Mouse (Mus musculus): Measurements from ENCODE around the gene Wdr60. TPM values are rescaled to one million over a fixed set of nuclear protein-coding genes. Genes with fewer than 3 reads are reported as not detected.
A peak's percentile ranks its signal among the peaks of the same experiment; 100 is the strongest.

Gene Wdr60
- total RNA-seq, 2 experiments from 2014 or later: 35.7 to 38.9 TPM

DNA sequence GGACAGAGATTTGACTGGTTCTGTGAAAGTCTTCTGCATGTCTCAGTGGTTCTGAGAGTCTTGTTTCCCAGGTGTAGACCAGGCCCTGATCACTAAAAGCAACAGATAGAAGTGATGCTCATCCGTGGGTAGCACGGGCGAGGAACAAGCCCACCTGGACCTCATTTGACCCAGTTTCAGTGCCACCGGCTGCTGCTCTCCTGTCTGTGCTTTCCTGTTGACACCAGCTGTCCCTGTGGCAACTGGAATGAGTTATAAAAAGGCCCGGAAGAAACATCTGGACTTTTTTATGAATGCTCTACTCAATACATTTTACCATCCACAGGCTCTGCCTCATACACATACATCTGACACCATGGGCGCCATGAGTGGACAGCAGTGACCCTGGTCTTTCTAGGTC, 64.0 kb downstream of the Wdr60 start:
- ATAC-seq (replicated peaks; ENCODE audit: low FRiP score, low TSS enrichment, poor library complexity, severe bottlenecking): no peak

DNA sequence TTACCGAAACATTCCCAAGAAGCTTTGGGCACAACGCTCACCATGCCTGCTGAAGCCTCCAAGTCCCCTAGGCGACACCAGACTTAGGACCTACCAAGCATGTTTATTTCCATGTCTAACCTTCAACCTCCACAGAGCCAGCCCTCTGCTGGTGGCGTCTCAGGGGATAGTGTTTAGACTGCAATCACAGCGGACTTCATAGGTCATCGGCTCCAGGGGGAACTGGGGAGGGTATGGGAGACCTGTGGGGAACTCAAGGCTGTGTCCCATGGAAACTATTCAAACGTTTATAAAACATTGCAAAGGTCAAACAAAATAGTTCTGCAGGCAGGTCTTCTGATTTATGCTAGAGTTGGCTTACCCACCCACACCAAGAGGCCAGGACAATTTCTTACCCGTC, 66.6 kb downstream of the Wdr60 start:
- ATAC-seq (replicated peaks; ENCODE audit: low FRiP score, low TSS enrichment, poor library complexity, severe bottlenecking): no peak

DNA sequence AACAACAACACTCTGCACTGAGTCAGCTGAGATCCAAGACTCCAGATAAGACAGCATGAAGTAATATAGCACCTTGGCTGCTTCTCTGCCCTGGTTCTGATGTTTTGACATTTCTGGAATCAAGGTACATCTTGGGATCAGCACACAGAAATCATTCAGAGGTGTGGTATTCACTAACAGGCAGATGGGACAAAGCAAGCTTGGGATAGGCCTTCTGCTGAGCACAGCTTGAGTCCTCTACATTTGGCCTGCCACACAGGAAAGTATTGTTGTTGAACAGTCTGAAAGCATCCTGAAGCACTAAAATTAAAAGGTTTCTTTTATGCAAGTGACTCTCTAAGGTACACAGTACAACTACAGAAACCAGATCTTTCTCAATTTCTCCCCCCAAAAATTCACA, 68.2 kb downstream of the Wdr60 start:
- ATAC-seq (replicated peaks; ENCODE audit: low FRiP score, low TSS enrichment, poor library complexity, severe bottlenecking): peak; percentile 41

DNA sequence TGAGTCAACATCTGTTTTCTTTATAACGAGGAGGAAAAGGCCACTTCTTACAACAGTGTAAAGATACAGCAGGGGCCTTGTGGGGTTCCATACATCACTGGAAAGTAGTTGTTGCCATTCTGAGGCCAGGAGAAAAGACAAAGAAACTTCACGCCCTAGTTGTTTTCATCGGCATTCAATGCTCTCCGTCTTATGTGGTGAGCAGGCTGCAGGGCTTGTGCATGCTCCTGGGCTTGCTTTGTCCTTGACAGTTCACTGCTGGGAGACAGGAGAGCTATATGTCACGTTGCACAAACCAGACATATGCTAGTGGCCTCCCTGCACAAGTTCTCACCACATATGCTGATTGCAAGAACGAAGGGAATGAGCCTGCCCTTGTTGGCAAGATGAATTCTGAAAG, 68.9 kb downstream of the Wdr60 start:
- no peak for ATAC-seq (replicated peaks; ENCODE audit: low FRiP score, low TSS enrichment, poor library complexity, severe bottlenecking)

- ATAC-seq (replicated peaks; ENCODE audit: low FRiP score, low TSS enrichment, poor library complexity, severe bottlenecking): no peak
These were observed 79.4 kb downstream of the Wdr60 start for GRCm38 (mm10) chr12:116183212-116183935.

DNA sequence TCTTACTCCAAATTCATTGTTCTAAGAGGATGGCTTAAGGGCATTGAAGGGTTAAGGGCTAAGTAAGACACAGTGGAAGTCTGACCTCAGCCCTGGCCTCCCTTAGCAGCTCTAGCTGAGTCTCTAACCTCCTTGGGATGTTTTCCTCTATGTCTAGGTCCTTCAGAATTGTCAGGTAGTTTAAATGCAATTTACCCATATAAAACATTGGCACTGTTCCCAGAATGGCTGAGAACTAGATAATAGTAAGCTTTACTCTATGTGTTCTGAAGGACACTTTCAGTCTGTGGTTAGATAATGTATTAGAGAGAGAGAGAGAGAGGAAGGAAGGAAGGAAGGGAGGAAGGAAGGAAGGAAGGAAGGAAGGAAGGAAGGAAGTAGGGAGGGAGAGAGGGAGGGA, 80.4 kb downstream of the Wdr60 start:
- no peak for ATAC-seq (replicated peaks; ENCODE audit: low FRiP score, low TSS enrichment, poor library complexity, severe bottlenecking)

- ATAC-seq (replicated peaks; ENCODE audit: low FRiP score, low TSS enrichment, poor library complexity, severe bottlenecking): no peak
These were observed 81.3 kb downstream of the Wdr60 start for GRCm38 (mm10) chr12:116181436-116182050.

DNA sequence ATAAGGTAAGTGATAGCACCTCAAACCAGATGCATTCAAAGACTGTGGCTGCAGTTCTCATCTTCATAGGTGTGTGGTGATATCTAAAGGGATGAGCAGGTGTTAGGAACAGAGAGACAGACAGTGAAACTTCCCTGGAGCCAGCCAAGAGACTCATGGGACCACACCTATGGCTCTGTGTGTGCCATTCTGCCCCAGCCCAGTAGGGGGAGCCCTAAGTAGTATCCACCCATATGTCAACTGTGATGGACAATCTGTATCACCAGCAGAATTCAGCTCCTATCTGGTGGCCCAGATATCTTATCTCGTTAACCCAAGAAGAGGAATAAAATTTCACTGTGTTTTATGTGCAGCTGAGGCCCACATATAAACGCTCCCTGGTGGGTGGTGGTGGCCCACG, 85.9 kb downstream of the Wdr60 start:
- peak; percentile 89 for ATAC-seq (replicated peaks; ENCODE audit: low FRiP score, low TSS enrichment, poor library complexity, severe bottlenecking)

GRCm38 (mm10) chr12:116169666-116170065, 93.2 kb downstream of the Wdr60 start:
- ATAC-seq (replicated peaks; ENCODE audit: low FRiP score, low TSS enrichment, poor library complexity, severe bottlenecking): peak; percentile 19; the same call in 1 of the 2 replicates

DNA sequence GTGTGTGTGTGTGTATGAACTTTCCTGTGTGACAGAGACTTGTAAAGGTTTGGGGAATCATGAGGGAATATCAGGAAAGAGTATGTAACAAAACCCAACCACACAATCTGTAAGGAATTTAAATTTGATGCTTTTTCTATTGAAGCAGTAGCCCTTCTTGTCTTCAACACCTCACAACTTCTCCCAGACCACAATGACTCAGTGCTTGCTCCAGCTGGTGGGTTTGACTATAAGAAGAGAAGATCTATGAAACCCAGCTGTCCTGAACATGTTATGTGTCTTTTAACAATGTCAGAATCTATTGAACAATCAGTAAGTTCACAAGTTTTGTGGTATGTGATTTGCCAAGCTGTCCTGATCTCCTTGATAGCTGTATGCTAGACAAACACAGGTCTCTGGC, 97.5 kb downstream of the Wdr60 start:
- ATAC-seq (replicated peaks; ENCODE audit: low FRiP score, low TSS enrichment, poor library complexity, severe bottlenecking): no peak

GRCm38 (mm10) chr12:116159695-116160094, 103.1 kb downstream of the Wdr60 start:
- ATAC-seq (replicated peaks; ENCODE audit: low FRiP score, low TSS enrichment, poor library complexity, severe bottlenecking): no peak

DNA sequence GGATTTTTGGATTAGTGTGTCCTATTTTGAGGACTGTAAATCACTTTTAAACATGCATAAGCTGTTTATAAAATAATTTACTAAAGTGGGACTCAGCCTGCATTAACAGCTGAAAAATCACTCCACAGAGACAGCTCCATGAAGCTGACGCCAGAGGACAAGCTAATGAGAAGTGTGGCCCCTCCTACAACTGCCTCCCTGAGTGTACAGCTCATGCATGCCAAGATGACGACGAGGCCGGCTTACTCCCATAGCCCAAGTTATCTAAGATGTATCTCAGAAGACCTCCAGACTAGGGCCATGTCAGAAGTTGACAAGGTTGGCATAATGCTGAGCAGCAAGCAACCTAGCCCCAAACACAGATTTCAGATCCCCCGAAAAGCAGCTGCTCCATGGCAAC, 103.6 kb downstream of the Wdr60 start:
- no peak for ATAC-seq (replicated peaks; ENCODE audit: low FRiP score, low TSS enrichment, poor library complexity, severe bottlenecking)

DNA sequence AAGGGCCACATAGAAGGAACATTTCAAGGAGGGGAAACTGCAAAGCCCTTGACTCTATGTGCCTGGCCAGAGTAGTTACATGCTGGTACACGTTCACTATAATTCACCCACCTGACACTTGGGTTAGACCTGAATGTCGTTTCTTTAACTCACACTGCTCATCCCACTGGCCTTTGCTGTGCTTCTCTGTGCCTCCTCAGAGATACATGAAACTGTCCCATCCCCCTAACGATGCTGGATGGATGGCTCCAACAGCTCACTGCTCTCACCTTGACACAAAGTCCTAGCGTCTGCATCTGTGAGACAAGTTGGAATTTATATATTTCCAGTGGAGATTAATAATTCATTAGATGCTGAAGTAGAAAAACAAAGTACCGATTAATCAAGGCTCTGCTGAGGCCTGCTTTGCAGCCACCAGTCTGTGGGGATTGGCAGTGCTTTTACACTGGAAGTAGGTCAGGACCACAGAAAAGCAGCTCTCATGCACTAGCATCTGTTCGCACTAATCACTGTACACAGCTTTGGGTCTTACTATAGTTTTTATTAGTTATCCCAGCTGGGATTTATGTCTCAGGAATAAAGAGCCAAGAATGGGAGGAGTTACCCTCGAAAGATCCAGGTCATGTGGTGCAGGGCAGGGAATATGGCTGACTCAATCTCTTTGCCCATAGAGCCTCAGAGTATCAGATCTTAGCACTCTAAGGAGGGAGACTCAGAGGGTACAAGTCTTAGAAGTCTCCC, 105.9 kb downstream of the Wdr60 start:
- ATAC-seq (replicated peaks; ENCODE audit: low FRiP score, low TSS enrichment, poor library complexity, severe bottlenecking): no peak

Other genes starting within 250 kb of the Wdr60 start
- gene Zfp386, start 215.3 kb downstream of the Wdr60 start, total RNA-seq (2014; fragmentation: Nextera tagmentation): 30.0 and 37.5 TPM in 2 replicates
- gene Zfp386, start 215.3 kb downstream of the Wdr60 start, total RNA-seq (2017): 19.3 and 30.9 TPM in 2 replicates
- 0.55 and 3.3 TPM in 2 replicates for gene Vipr2, start 185.3 kb downstream of the Wdr60 start, total RNA-seq (2014; fragmentation: Nextera tagmentation)
- 0.61 and 3.1 TPM in 2 replicates for gene Vipr2, start 185.3 kb downstream of the Wdr60 start, total RNA-seq (2017)
- gene Gm11027, start 12.4 kb upstream of the Wdr60 start, total RNA-seq (2014; fragmentation: Nextera tagmentation): not detected in 2 replicates
- not detected in 2 replicates for gene Gm11027, start 12.4 kb upstream of the Wdr60 start, total RNA-seq (2017)
- gene Esyt2, start 18.2 kb upstream of the Wdr60 start, total RNA-seq (2014; fragmentation: Nextera tagmentation): 59.9 and 75.9 TPM in 2 replicates
- 63.8 and 90.7 TPM in 2 replicates for gene Esyt2, start 18.2 kb upstream of the Wdr60 start, total RNA-seq (2017)
- gene Ncapg2, start 142.4 kb upstream of the Wdr60 start, total RNA-seq (2014; fragmentation: Nextera tagmentation): 81.5 and 90.3 TPM in 2 replicates
- 192 TPM in 2 replicates for gene Ncapg2, start 142.4 kb upstream of the Wdr60 start, total RNA-seq (2017)
- gene Ptprn2, start 222.7 kb upstream of the Wdr60 start, total RNA-seq (2014; fragmentation: Nextera tagmentation): not detected in 2 replicates
- not detected in 2 replicates for gene Ptprn2, start 222.7 kb upstream of the Wdr60 start, total RNA-seq (2017)

Data from megakaryocyte-erythroid progenitor cell, adult 5-6 weeks (primary cell).